Mouse (Mus musculus): ENCODE measurements around the gene Samd15. TPM values are rescaled to one million over a fixed set of nuclear protein-coding genes. Genes with fewer than 3 reads are reported as not detected.

The Samd15 gene
- polyA plus RNA-seq, 1 experiment: not detected

DNA sequence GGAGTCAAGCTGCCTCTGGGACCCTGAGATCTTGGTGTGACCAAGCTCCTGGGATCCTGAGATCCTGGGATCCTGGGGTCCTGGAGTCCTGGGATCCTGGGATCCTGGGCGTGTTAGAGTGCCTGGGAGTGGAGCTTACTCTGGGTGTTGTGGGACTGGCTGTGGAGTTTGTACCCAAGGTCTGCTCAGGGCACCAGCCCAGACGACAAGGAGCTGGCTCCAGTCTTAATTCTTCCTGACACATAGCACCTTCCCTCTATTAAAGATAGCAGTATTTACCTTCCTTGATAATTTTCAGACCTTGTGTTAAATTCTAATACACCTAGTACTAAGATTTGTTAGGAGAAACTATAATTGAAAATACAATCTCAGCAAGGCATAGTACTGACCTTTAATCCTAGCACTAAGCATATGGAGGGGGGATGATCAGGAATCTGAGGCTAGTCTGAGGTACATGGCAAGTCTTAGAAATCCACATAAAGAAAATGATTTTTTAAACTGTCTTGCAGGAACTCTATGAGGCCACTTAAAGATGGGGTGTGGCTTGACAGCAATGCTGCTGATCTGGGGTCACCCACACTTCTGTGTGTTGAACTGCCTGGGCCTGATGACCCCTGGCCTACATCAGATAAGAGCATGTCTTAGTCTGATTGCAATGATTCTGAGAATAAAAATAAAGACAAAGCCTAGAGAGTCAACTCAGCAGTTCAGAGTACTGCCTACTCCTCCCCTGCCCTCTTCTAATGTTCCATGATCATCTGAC, 13.5 kb downstream of the Samd15 start:
- Histone ChIP-seq H3K4me1 (ENCODE audit: control insufficient read depth, insufficient read depth, insufficient read length, low read length) (peaks cover 5% of the 10 kb centered on the region), H3K36me3 (ENCODE audit: control insufficient read depth, insufficient read depth, low read length) (no peaks in the 10 kb centered on the region), H3K4me3 (ENCODE audit: low read depth, low read length) (no peak overlapping the region), H3K27ac (ENCODE audit: insufficient read depth, low read depth, low read length) (no peak overlapping the region), H3K27me3 (ENCODE audit: control insufficient read depth, insufficient read depth, low read length) (no peaks in the 10 kb centered on the region)
- TF ChIP-seq POLR2A (IDR thresholded peaks at IDR 0.05; ENCODE audit: low read depth, low read length): no peak
- TF ChIP-seq CTCF (IDR thresholded peaks at IDR 0.05; ENCODE audit: extremely low read depth, insufficient read length, insufficient replicate concordance, low read depth, low read length): no peak
- WGBS: 31% methylated on average over 2 of the region's 2 CpGs

- Histone ChIP-seq H3K27me3 (ENCODE audit: control insufficient read depth, insufficient read depth, low read length) (no peaks in the 10 kb centered on the region), H3K4me3 (ENCODE audit: low read depth, low read length) (no peak overlapping the region), H3K4me1 (ENCODE audit: control insufficient read depth, insufficient read depth, insufficient read length, low read length) (peaks cover 5% of the 10 kb centered on the region), H3K27ac (ENCODE audit: insufficient read depth, low read depth, low read length) (no peak overlapping the region), H3K36me3 (ENCODE audit: control insufficient read depth, insufficient read depth, low read length) (no peaks in the 10 kb centered on the region)
- no peak for TF ChIP-seq POLR2A (IDR thresholded peaks at IDR 0.05; ENCODE audit: low read depth, low read length)
- no peak for TF ChIP-seq CTCF (IDR thresholded peaks at IDR 0.05; ENCODE audit: extremely low read depth, insufficient read length, insufficient replicate concordance, low read depth, low read length)
- 63% methylated on average over 2 of the region's 2 CpGs for WGBS
Measured at GRCm38 (mm10) chr12:87216053-87216452, 16.5 kb downstream of the Samd15 start.

GRCm38 (mm10) chr12:87217596-87217995, 18.1 kb downstream of the Samd15 start:
- Histone ChIP-seq H3K4me1 (ENCODE audit: control insufficient read depth, insufficient read depth, insufficient read length, low read length) (peaks cover 5% of the 10 kb centered on the region), H3K4me3 (ENCODE audit: low read depth, low read length) (no peak overlapping the region), H3K36me3 (ENCODE audit: control insufficient read depth, insufficient read depth, low read length) (no peaks in the 10 kb centered on the region), H3K27me3 (ENCODE audit: control insufficient read depth, insufficient read depth, low read length) (no peaks in the 10 kb centered on the region), H3K27ac (ENCODE audit: insufficient read depth, low read depth, low read length) (no peak overlapping the region)
- no peak for TF ChIP-seq CTCF (IDR thresholded peaks at IDR 0.05; ENCODE audit: extremely low read depth, insufficient read length, insufficient replicate concordance, low read depth, low read length)
- TF ChIP-seq POLR2A (IDR thresholded peaks at IDR 0.05; ENCODE audit: low read depth, low read length): no peak

DNA sequence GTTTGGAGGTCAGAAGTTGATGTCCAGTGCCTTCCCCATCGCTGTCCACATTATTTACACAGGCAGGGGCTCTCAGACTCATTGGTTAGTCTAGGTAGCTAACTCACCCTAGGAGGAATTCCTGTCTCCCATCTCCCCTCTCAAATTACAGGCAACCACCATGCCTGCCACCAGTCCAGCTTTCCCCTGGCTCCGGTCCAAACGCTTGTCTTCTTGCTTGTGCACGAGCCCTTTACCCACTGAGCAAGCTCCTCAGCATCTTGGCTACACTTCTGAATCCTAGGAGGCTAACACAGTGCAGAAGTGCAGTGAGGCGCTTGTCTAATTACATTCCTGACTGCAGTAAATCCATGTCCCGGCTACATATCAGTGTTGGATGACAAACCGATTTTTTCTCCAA, 19.8 kb downstream of the Samd15 start:
- Histone ChIP-seq H3K36me3 (ENCODE audit: control insufficient read depth, insufficient read depth, low read length) (no peaks in the 10 kb centered on the region), H3K27me3 (ENCODE audit: control insufficient read depth, insufficient read depth, low read length) (no peaks in the 10 kb centered on the region), H3K4me1 (ENCODE audit: control insufficient read depth, insufficient read depth, insufficient read length, low read length) (no peaks in the 10 kb centered on the region), H3K27ac (ENCODE audit: insufficient read depth, low read depth, low read length) (no peak overlapping the region), H3K4me3 (ENCODE audit: low read depth, low read length) (no peak overlapping the region)
- WGBS: 69% methylated on average over 7 of the region's 7 CpGs
- TF ChIP-seq POLR2A (IDR thresholded peaks at IDR 0.05; ENCODE audit: low read depth, low read length): no peak
- TF ChIP-seq CTCF (IDR thresholded peaks at IDR 0.05; ENCODE audit: extremely low read depth, insufficient read length, insufficient replicate concordance, low read depth, low read length): no peak

- H3K27me3 ChIP-seq (ENCODE audit: control insufficient read depth, insufficient read depth, low read length): no peaks in the 10 kb centered on the region
- no peak overlapping the region for H3K4me3 ChIP-seq (ENCODE audit: low read depth, low read length)
- WGBS: 79% methylated on average over 10 of the region's 10 CpGs
- H3K4me1 ChIP-seq (ENCODE audit: control insufficient read depth, insufficient read depth, insufficient read length, low read length): no peaks in the 10 kb centered on the region
- TF ChIP-seq POLR2A (IDR thresholded peaks at IDR 0.05; ENCODE audit: low read depth, low read length): no peak
- no peak for TF ChIP-seq CTCF (IDR thresholded peaks at IDR 0.05; ENCODE audit: extremely low read depth, insufficient read length, insufficient replicate concordance, low read depth, low read length)
- H3K36me3 ChIP-seq (ENCODE audit: control insufficient read depth, insufficient read depth, low read length): no peaks in the 10 kb centered on the region
- no peak overlapping the region for H3K27ac ChIP-seq (ENCODE audit: insufficient read depth, low read depth, low read length)
Measured at GRCm38 (mm10) chr12:87224950-87225349, 25.4 kb downstream of the Samd15 start.

- no peak overlapping the region for H3K27ac ChIP-seq (ENCODE audit: insufficient read depth, low read depth, low read length)
- no peaks in the 10 kb centered on the region for H3K27me3 ChIP-seq (ENCODE audit: control insufficient read depth, insufficient read depth, low read length)
- WGBS: 72% methylated on average over 7 of the region's 7 CpGs
- no peak overlapping the region for H3K4me3 ChIP-seq (ENCODE audit: low read depth, low read length)
- H3K4me1 ChIP-seq (ENCODE audit: control insufficient read depth, insufficient read depth, insufficient read length, low read length): no peaks in the 10 kb centered on the region
- TF ChIP-seq CTCF (IDR thresholded peaks at IDR 0.05; ENCODE audit: extremely low read depth, insufficient read length, insufficient replicate concordance, low read depth, low read length): no peak
- TF ChIP-seq POLR2A (IDR thresholded peaks at IDR 0.05; ENCODE audit: low read depth, low read length): no peak
- H3K36me3 ChIP-seq (ENCODE audit: control insufficient read depth, insufficient read depth, low read length): no peaks in the 10 kb centered on the region
Measured at GRCm38 (mm10) chr12:87226801-87227200, 27.3 kb downstream of the Samd15 start.

GRCm38 (mm10) chr12:87229633-87230032, 30.1 kb downstream of the Samd15 start:
- WGBS: 90% methylated on average over 2 of the region's 2 CpGs

More at GRCm38 (mm10) chr12:87229633-87230032, 30.1 kb downstream of the Samd15 start:
- Histone ChIP-seq H3K27ac (ENCODE audit: insufficient read depth, low read depth, low read length) (no peak overlapping the region), H3K36me3 (ENCODE audit: control insufficient read depth, insufficient read depth, low read length) (no peaks in the 10 kb centered on the region), H3K4me1 (ENCODE audit: control insufficient read depth, insufficient read depth, insufficient read length, low read length) (no peaks in the 10 kb centered on the region), H3K4me3 (ENCODE audit: low read depth, low read length) (no peak overlapping the region), H3K27me3 (ENCODE audit: control insufficient read depth, insufficient read depth, low read length) (no peaks in the 10 kb centered on the region)
- TF ChIP-seq POLR2A (IDR thresholded peaks at IDR 0.05; ENCODE audit: low read depth, low read length): no peak
- TF ChIP-seq CTCF (IDR thresholded peaks at IDR 0.05; ENCODE audit: extremely low read depth, insufficient read length, insufficient replicate concordance, low read depth, low read length): no peak
